8 mouse cellular contexts compared by ENCODE assay signal in the genomic region with DNA sequence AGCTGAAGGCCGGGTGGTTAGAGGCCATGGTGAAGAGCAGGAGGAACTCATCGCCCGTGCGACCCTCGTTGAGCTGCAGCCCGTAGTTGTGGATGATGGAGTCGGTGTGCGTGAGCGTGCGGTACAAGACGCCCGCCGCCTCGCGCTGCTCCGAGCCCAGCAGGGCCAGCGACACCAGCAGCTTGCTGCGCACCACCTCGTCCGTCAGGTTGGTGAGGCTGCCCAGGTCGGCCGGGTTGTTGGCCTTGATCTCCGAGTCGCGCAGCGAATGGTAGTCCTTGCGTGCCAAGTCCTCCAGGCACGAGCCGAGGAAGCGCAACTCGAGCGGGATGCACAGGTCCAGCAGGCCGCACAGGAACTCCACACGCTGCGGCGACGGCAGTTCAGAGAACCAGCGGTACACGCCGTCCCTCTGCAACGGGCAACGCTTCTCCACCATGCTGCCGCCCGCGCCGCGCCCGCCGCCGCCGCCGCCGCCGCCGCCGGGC. TPM values are rescaled to one million over a fixed set of nuclear protein-coding genes. Genes with fewer than 3 reads are reported as not detected.
A peak's percentile ranks its signal among the peaks of the same experiment; 100 is the strongest.
DNase-seq lines count a peak whose midpoint lies in the region; ATAC-seq and TF ChIP-seq lines count a peak whose summit lies in the region.

No protein-coding gene starts in this region.

- no peaks in the 10 kb centered on the region for H3K9me3 ChIP-seq in embryonic facial prominence, embryonic 15.5 days (replicated peaks)
- no peaks in the 10 kb centered on the region for H3K9me3 ChIP-seq in limb, embryonic 15.5 days
- H3K9me3 ChIP-seq in neural tube, embryonic 14.5 days (ENCODE audit: control insufficient read depth, low read length): no peaks in the 10 kb centered on the region

- no peak for DNase-seq in layer of hippocampus, adult 2 months (ENCODE audit: low spot score in 2 of 2)
- DNase-seq in layer of hippocampus, adult 9-10 months (ENCODE audit: low spot score): no peak
- peak; percentile 56 for DNase-seq in adrenal gland, postnatal 25 days
- DNase-seq in heart, postnatal 4 days: peak; percentile 63

- H3K4me1 ChIP-seq in embryonic facial prominence, embryonic 15.5 days: peaks cover 55% of the 10 kb centered on the region
- peaks cover 53% of the 10 kb centered on the region for H3K4me1 ChIP-seq in limb, embryonic 15.5 days
- H3K4me1 ChIP-seq in neural tube, embryonic 14.5 days (ENCODE audit: control insufficient read depth, insufficient read depth, low read length): peaks cover 47% of the 10 kb centered on the region

- peak overlapping the region; percentile 80 for H3K27ac ChIP-seq in layer of hippocampus, adult 2 months
- peak overlapping the region; percentile 13; the same call in 1 of the 2 replicates for H3K27ac ChIP-seq in embryonic facial prominence, embryonic 15.5 days (replicated peaks)
- no peak overlapping the region for H3K27ac ChIP-seq in limb, embryonic 15.5 days
- peak overlapping the region; percentile 62 for H3K27ac ChIP-seq in neural tube, embryonic 14.5 days (ENCODE audit: low read depth, low read length)

- peak overlapping the region; percentile 93 for H3K4me2 ChIP-seq in embryonic facial prominence, embryonic 15.5 days (replicated peaks)
- H3K4me2 ChIP-seq in limb, embryonic 15.5 days: peak overlapping the region; percentile 92
- H3K4me2 ChIP-seq in neural tube, embryonic 14.5 days (ENCODE audit: low read depth, low read length): peak overlapping the region; percentile 88

- no peak for ATAC-seq in embryonic facial prominence, embryonic 15.5 days (ENCODE audit: insufficient number of reproducible peaks, low FRiP score, low TSS enrichment, low read depth)
- ATAC-seq in limb, embryonic 15.5 days (ENCODE audit: insufficient number of reproducible peaks, low FRiP score, low TSS enrichment, low read depth): no peak
- no peak for ATAC-seq in neural tube, embryonic 14.5 days (ENCODE audit: low read depth)
- ATAC-seq in CD4-positive, CD25-positive, alpha-beta regulatory T cell, adult 4 months: no peak

- peak overlapping the region; percentile 81 for H3K4me3 ChIP-seq in layer of hippocampus, adult 2 months
- H3K4me3 ChIP-seq in embryonic facial prominence, embryonic 15.5 days (replicated peaks): peak overlapping the region; percentile 64
- peak overlapping the region; percentile 78 for H3K4me3 ChIP-seq in limb, embryonic 15.5 days
- H3K4me3 ChIP-seq in neural tube, embryonic 14.5 days (ENCODE audit: low read depth, low read length): peak overlapping the region; percentile 87

- no peaks in the 10 kb centered on the region for H3K36me3 ChIP-seq in embryonic facial prominence, embryonic 15.5 days
- no peaks in the 10 kb centered on the region for H3K36me3 ChIP-seq in limb, embryonic 15.5 days
- H3K36me3 ChIP-seq in neural tube, embryonic 14.5 days (ENCODE audit: control insufficient read depth, insufficient read depth, low read length): no peaks in the 10 kb centered on the region

- WGBS in embryonic facial prominence, embryonic 15.5 days: 0% methylated on average over 55 of the region's 56 CpGs
- under 1% methylated on average over 53 of the region's 56 CpGs for WGBS in limb, embryonic 15.5 days
- under 1% methylated on average over 56 of the region's 56 CpGs for WGBS in neural tube, embryonic 14.5 days

- H3K9ac ChIP-seq in embryonic facial prominence, embryonic 15.5 days: peak overlapping the region; percentile 50
- H3K9ac ChIP-seq in limb, embryonic 15.5 days: peak overlapping the region; percentile 48
- H3K9ac ChIP-seq in neural tube, embryonic 14.5 days (replicated peaks; ENCODE audit: low read depth, low read length): peak overlapping the region; percentile 97

- H3K27me3 ChIP-seq in embryonic facial prominence, embryonic 15.5 days: no peaks in the 10 kb centered on the region
- no peaks in the 10 kb centered on the region for H3K27me3 ChIP-seq in limb, embryonic 15.5 days
- no peaks in the 10 kb centered on the region for H3K27me3 ChIP-seq in neural tube, embryonic 14.5 days (ENCODE audit: control insufficient read depth, insufficient read depth, low read length)

- TF ChIP-seq CTCF in layer of hippocampus, adult 2 months (conservative IDR thresholded peaks at IDR 0.05): no peak

RNA-seq across cellular contexts. Expression of a gene that starts 0.8 kb away (rescaled TPM):
- total RNA-seq in layer of hippocampus, adult 2 months (2021): 10 to 100 TPM; 92.5 to 93.2 TPM
- total RNA-seq in adrenal gland, postnatal 25 days (2021): 52.5 and 57.8 TPM in 2 replicates
- polyA plus RNA-seq in embryonic facial prominence, embryonic 15.5 days (2015; fragmentation: Nextera tagmentation; extraction: Ambion mirVana): 15.0 and 16.2 TPM in 2 replicates
- 10 to 100 TPM; 41.0 to 42.9 TPM for total RNA-seq in heart, postnatal 4 days (2021)
- 11.2 and 13.8 TPM in 2 replicates for polyA plus RNA-seq in limb, embryonic 15.5 days (2015; fragmentation: Nextera tagmentation; extraction: Ambion mirVana)
- 36.2 and 40.2 TPM in 2 replicates for polyA plus RNA-seq in neural tube, embryonic 14.5 days (2014; fragmentation: Nextera tagmentation; extraction: Ambion mirVana)
- polyA plus RNA-seq in CD4-positive, CD25-positive, alpha-beta regulatory T cell, adult 4 months (2017; shearing (Covaris generic)): under 1 TPM; 0.17 to 0.46 TPM

Comparison
In these comparisons a context has a peak if more than half of its experiments do, and no peak if none do; other contexts are left out.
1. DNase-seq: peak in adrenal gland, postnatal 25 days (single experiment) and heart, postnatal 4 days (single experiment); none in layer of hippocampus, adult 2 months (0 of 2) and layer of hippocampus, adult 9-10 months (single experiment).
2. Peak in every context shown above with its lines, with median percentiles within 50 percentile points of each other: H3K4me3 ChIP-seq, H3K4me2 ChIP-seq and H3K9ac ChIP-seq.